Mouse (Mus musculus) liver, embryonic 12.5 days (tissue): ENCODE measurements around the gene Trio. TPM values are rescaled to one million over a fixed set of nuclear protein-coding genes. Genes with fewer than 3 reads are reported as not detected.

Experiments used
- ATAC-seq: fragments of 200-750 bp; cut with Nextera tagmentation; 2 replicates; pipeline ENCODE4 v1.8.0; 2017; ENCODE audit warnings: moderate number of reproducible peaks, mild to moderate bottlenecking, moderate library complexity
- H3K27ac ChIP-seq: fragments of 300-500 bp; sonication (generic); 2 replicates; pipeline ENCODE4 v1.5.1; 2016; ENCODE audit warnings: mild to moderate bottlenecking
- H3K27me3 ChIP-seq: fragments of 300-500 bp; sonication (generic); replicated peaks from 2 replicates; pipeline ENCODE4 v1.6.1; 2016; ENCODE audit warnings: mild to moderate bottlenecking, moderate library complexity
- H3K36me3 ChIP-seq: fragments of 300-500 bp; sonication (generic); 2 replicates; pipeline ENCODE4 v1.6.1; 2016; ENCODE audit warnings: mild to moderate bottlenecking, moderate library complexity
- H3K4me1 ChIP-seq: fragments of 300-500 bp; sonication (generic); 2 replicates; pipeline ENCODE4 v1.6.1; 2016
- H3K4me2 ChIP-seq: fragments of 300-500 bp; sonication (generic); 2 replicates; pipeline ENCODE4 v1.6.1; 2016; ENCODE audit warnings: mild to moderate bottlenecking, moderate library complexity
- H3K4me3 ChIP-seq: fragments of 300-500 bp; sonication (generic); 2 replicates; pipeline ENCODE4 v1.5.1; 2016; ENCODE audit warnings: mild to moderate bottlenecking, moderate library complexity
- H3K9ac ChIP-seq: fragments of 300-500 bp; sonication (generic); 2 replicates; pipeline ENCODE4 v1.6.1; 2016; ENCODE audit warnings: mild to moderate bottlenecking, moderate library complexity
- H3K9me3 ChIP-seq: fragments of 300-500 bp; sonication (generic); replicated peaks from 2 replicates; pipeline ENCODE4 v1.6.1; 2016; ENCODE audit warnings: mild to moderate bottlenecking, moderate library complexity
- WGBS: fragments of 180-500 bp; shearing (Covaris S2); methylation state at CpG from one replicate; pipeline ENCODE4 v1.1.7; 2016; ENCODE audit not compliant: insufficient replicate concordance; 5-methylcytosine and 5-hydroxymethylcytosine counted together
- polyA plus RNA-seq: library from polyadenylated mRNA; unstranded; fragments of >200 nt; fragmentation: Nextera tagmentation; extraction: Ambion mirVana; gene quantifications from 2 replicates; pipeline ENCODE4 v1.2.1, GENCODE M21; 2016

The Trio gene
- polyA plus RNA-seq, 1 experiment from 2014 or later = 5.6 TPM

GRCm38 (mm10) chr15:27862949-27863348 is 162.7 kb downstream of the Trio start:
- Histone ChIP-seq H3K36me3 (peaks cover 10% of the 10 kb centered on the region; the same call in 1 of the 2 replicates), H3K9ac (no peak overlapping the region), H3K4me3 (no peak overlapping the region), H3K27ac (no peak overlapping the region), H3K4me2 (no peak overlapping the region), H3K27me3 (no peaks in the 10 kb centered on the region), H3K9me3 (no peaks in the 10 kb centered on the region), H3K4me1 (peaks cover 20% of the 10 kb centered on the region)
- WGBS = 73% methylated on average over 11 of the region's 11 CpGs
- ATAC-seq = no peak

- 82% methylated on average over 14 of the region's 14 CpGs for WGBS
Measured at GRCm38 (mm10) chr15:27860439-27860838, 165.2 kb downstream of the Trio start.

GRCm38 (mm10) chr15:27859590-27859989 is 166.1 kb downstream of the Trio start:
- WGBS = 56% methylated on average over 1 of the region's 1 CpGs
- Histone ChIP-seq H3K36me3 (peaks cover 3% of the 10 kb centered on the region), H3K4me1 (peaks cover 30% of the 10 kb centered on the region), H3K4me2 (no peak overlapping the region), H3K4me3 (no peak overlapping the region), H3K27ac (no peak overlapping the region), H3K27me3 (no peaks in the 10 kb centered on the region), H3K9ac (no peak overlapping the region), H3K9me3 (no peaks in the 10 kb centered on the region)
- ATAC-seq = no peak

More at GRCm38 (mm10) chr15:27860439-27860838, 165.2 kb downstream of the Trio start:
- Histone ChIP-seq H3K9me3 (no peaks in the 10 kb centered on the region), H3K36me3 (no peaks in the 10 kb centered on the region; the same call in 1 of the 2 replicates), H3K27ac (no peak overlapping the region), H3K4me1 (peaks cover 34% of the 10 kb centered on the region), H3K27me3 (no peaks in the 10 kb centered on the region), H3K9ac (no peak overlapping the region), H3K4me2 (no peak overlapping the region), H3K4me3 (no peak overlapping the region)
- no peak for ATAC-seq

- H3K36me3 ChIP-seq = peaks cover 7% of the 10 kb centered on the region
- no peak overlapping the region for H3K4me2 ChIP-seq
- no peaks in the 10 kb centered on the region for H3K9me3 ChIP-seq
- H3K9ac ChIP-seq = no peak overlapping the region
- H3K27me3 ChIP-seq = no peaks in the 10 kb centered on the region
- H3K4me1 ChIP-seq = peaks cover 26% of the 10 kb centered on the region
- no peak overlapping the region for H3K4me3 ChIP-seq
- 50% methylated on average over 6 of the region's 6 CpGs for WGBS
- no peak for ATAC-seq
- no peak overlapping the region for H3K27ac ChIP-seq
Measured at GRCm38 (mm10) chr15:27859115-27859514, 166.5 kb downstream of the Trio start.

GRCm38 (mm10) chr15:27858179-27858819 is 167.3 kb downstream of the Trio start:
- Histone ChIP-seq H3K27me3 (no peaks in the 10 kb centered on the region), H3K36me3 (peaks cover 15% of the 10 kb centered on the region), H3K9ac (no peak overlapping the region), H3K4me3 (no peak overlapping the region), H3K27ac (no peak overlapping the region), H3K4me2 (no peak overlapping the region), H3K4me1 (peaks cover 21% of the 10 kb centered on the region), H3K9me3 (no peaks in the 10 kb centered on the region)
- ATAC-seq = no peak
- WGBS = 69% methylated on average over 7 of the region's 7 CpGs

GRCm38 (mm10) chr15:27857242-27857641 is 168.4 kb downstream of the Trio start:
- ATAC-seq = no peak
- no peak overlapping the region for H3K27ac ChIP-seq
- H3K4me3 ChIP-seq = no peak overlapping the region
- peak overlapping the region; percentile 69; the same call in 1 of the 2 replicates for H3K4me2 ChIP-seq
- no peaks in the 10 kb centered on the region for H3K9me3 ChIP-seq
- H3K27me3 ChIP-seq = no peaks in the 10 kb centered on the region
- no peak overlapping the region for H3K9ac ChIP-seq
- peaks cover 15% of the 10 kb centered on the region for H3K36me3 ChIP-seq
- H3K4me1 ChIP-seq = peaks cover 21% of the 10 kb centered on the region
- 68% methylated on average over 7 of the region's 7 CpGs for WGBS

- Histone ChIP-seq H3K36me3 (peaks cover 15% of the 10 kb centered on the region), H3K4me1 (peaks cover 21% of the 10 kb centered on the region), H3K9me3 (no peaks in the 10 kb centered on the region), H3K27me3 (no peaks in the 10 kb centered on the region), H3K4me2 (peak overlapping the region; percentile 69), H3K9ac (peak overlapping the region; percentile 55), H3K27ac (no peak overlapping the region), H3K4me3 (peak overlapping the region; percentile 46)
- ATAC-seq = peak; percentile 72
- WGBS = 19% methylated on average over 29 of the region's 29 CpGs
Measured at GRCm38 (mm10) chr15:27856050-27856787, 169.4 kb downstream of the Trio start.

- H3K36me3 ChIP-seq = peaks cover 51% of the 10 kb centered on the region
- ATAC-seq = no peak
- WGBS = 70% methylated on average over 6 of the region's 6 CpGs
- peaks cover 12% of the 10 kb centered on the region for H3K4me1 ChIP-seq
- no peak overlapping the region for H3K4me3 ChIP-seq
- H3K9me3 ChIP-seq = no peaks in the 10 kb centered on the region
- H3K27me3 ChIP-seq = no peaks in the 10 kb centered on the region
- no peak overlapping the region for H3K4me2 ChIP-seq
- H3K27ac ChIP-seq = no peak overlapping the region
- H3K9ac ChIP-seq = no peak overlapping the region
Measured at GRCm38 (mm10) chr15:27851312-27851711, 174.3 kb downstream of the Trio start.

- Histone ChIP-seq H3K27me3 (no peaks in the 10 kb centered on the region), H3K27ac (no peak overlapping the region), H3K4me1 (peaks cover 7% of the 10 kb centered on the region), H3K36me3 (peaks cover 55% of the 10 kb centered on the region), H3K9ac (no peak overlapping the region), H3K9me3 (no peaks in the 10 kb centered on the region), H3K4me3 (no peak overlapping the region), H3K4me2 (no peak overlapping the region)
- 80% methylated on average over 14 of the region's 14 CpGs for WGBS
- ATAC-seq = no peak
Measured at GRCm38 (mm10) chr15:27850904-27851303, 174.7 kb downstream of the Trio start.

GRCm38 (mm10) chr15:27849910-27850309 is 175.7 kb downstream of the Trio start:
- Histone ChIP-seq H3K27ac (no peak overlapping the region), H3K9ac (no peak overlapping the region), H3K4me1 (no peaks in the 10 kb centered on the region), H3K27me3 (no peaks in the 10 kb centered on the region), H3K4me3 (no peak overlapping the region), H3K4me2 (no peak overlapping the region), H3K36me3 (peaks cover 62% of the 10 kb centered on the region), H3K9me3 (no peaks in the 10 kb centered on the region)
- ATAC-seq = no peak
- WGBS = 72% methylated on average over 4 of the region's 4 CpGs

- no peak overlapping the region for H3K9ac ChIP-seq
- ATAC-seq = no peak
- H3K9me3 ChIP-seq = no peaks in the 10 kb centered on the region
- H3K4me3 ChIP-seq = no peak overlapping the region
- H3K4me2 ChIP-seq = no peak overlapping the region
- no peaks in the 10 kb centered on the region for H3K27me3 ChIP-seq
- no peak overlapping the region for H3K27ac ChIP-seq
- 85% methylated on average over 15 of the region's 15 CpGs for WGBS
- H3K36me3 ChIP-seq = peaks cover 54% of the 10 kb centered on the region
- peaks cover 13% of the 10 kb centered on the region for H3K4me1 ChIP-seq
Measured at GRCm38 (mm10) chr15:27841696-27842095, 184.0 kb downstream of the Trio start.

- peaks cover 45% of the 10 kb centered on the region for H3K36me3 ChIP-seq
- H3K27me3 ChIP-seq = no peaks in the 10 kb centered on the region
- no peak overlapping the region for H3K9ac ChIP-seq
- peak; percentile 81 for ATAC-seq
- no peak overlapping the region for H3K4me3 ChIP-seq
- peaks cover 13% of the 10 kb centered on the region for H3K4me1 ChIP-seq
- H3K4me2 ChIP-seq = no peak overlapping the region
- no peaks in the 10 kb centered on the region for H3K9me3 ChIP-seq
- no peak overlapping the region for H3K27ac ChIP-seq
- whole genome bisulfite sequencing = 34% methylated on average over 8 of the region's 8 CpGs
Measured at GRCm38 (mm10) chr15:27840579-27840978, 185.1 kb downstream of the Trio start.
